Mouse (Mus musculus) granulocyte monocyte progenitor cell, adult 5-6 weeks (primary cell): Measurements from ENCODE around the gene Ctrb1. TPM values are rescaled to one million over a fixed set of nuclear protein-coding genes. Genes with fewer than 3 reads are reported as not detected.

Source experiments
- ATAC-seq: replicated peaks from 2 replicates; pipeline ENCODE4 v1.8.0; 2016; ENCODE audit warnings: mild to moderate bottlenecking, moderate TSS enrichment, inconsistent platforms; ENCODE audit not compliant: poor library complexity, severe bottlenecking
- total RNA-seq, 2 experiments: library from RNA; stranded (forward) in 1 of 2; stranded (reverse) in 1 of 2; fragments of 200-712, 200-1000 nt in 1 of 2; fragments of >200 nt in 1 of 2; fragmentation: Nextera tagmentation in 1 of 2; gene quantifications; 2 replicates each; pipeline ENCODE4 v1.2.3; 2014 to 2017

Ctrb1 gene
- total RNA-seq, 2 experiments from 2014 or later: not detected

- no peak for ATAC-seq
Observed at GRCm38 (mm10) chr8:111641064-111641463, 49.7 kb downstream of the Ctrb1 start.

GRCm38 (mm10) chr8:111638086-111638485, 52.7 kb downstream of the Ctrb1 start:
- ATAC-seq: no peak

Other genes starting within 250 kb of the Ctrb1 start
- gene Wdr59, start 168.9 kb downstream of the Ctrb1 start, total RNA-seq (2014; fragmentation: Nextera tagmentation): 6.7 and 7.7 TPM in 2 replicates
- 4.0 and 5.6 TPM in 2 replicates for gene Wdr59, start 168.9 kb downstream of the Ctrb1 start, total RNA-seq (2017)
- 84.7 and 119 TPM in 2 replicates for gene Znrf1, start 154.9 kb downstream of the Ctrb1 start, total RNA-seq (2014; fragmentation: Nextera tagmentation)
- gene Znrf1, start 154.9 kb downstream of the Ctrb1 start, total RNA-seq (2017): 63.4 and 75.4 TPM in 2 replicates
- gene Ldhd, start 60.6 kb downstream of the Ctrb1 start, total RNA-seq (2014; fragmentation: Nextera tagmentation): not detected in 2 replicates
- not detected in 2 replicates for gene Ldhd, start 60.6 kb downstream of the Ctrb1 start, total RNA-seq (2017)
- gene Zfp1, start 47.6 kb downstream of the Ctrb1 start, total RNA-seq (2014; fragmentation: Nextera tagmentation): 14.9 and 23.6 TPM in 2 replicates
- gene Zfp1, start 47.6 kb downstream of the Ctrb1 start, total RNA-seq (2017): 10.9 and 11.2 TPM in 2 replicates
- gene Bcar1, start 52.8 kb upstream of the Ctrb1 start, total RNA-seq (2014; fragmentation: Nextera tagmentation): not detected in 2 replicates
- not detected in 2 replicates for gene Bcar1, start 52.8 kb upstream of the Ctrb1 start, total RNA-seq (2017)
- gene Cfdp1, start 163.3 kb upstream of the Ctrb1 start, total RNA-seq (2014; fragmentation: Nextera tagmentation): 92.7 and 94.8 TPM in 2 replicates
- gene Cfdp1, start 163.3 kb upstream of the Ctrb1 start, total RNA-seq (2017): 217 and 238 TPM in 2 replicates
- 0.62 and 2.0 TPM in 2 replicates for gene Tmem170, start 185.7 kb upstream of the Ctrb1 start, total RNA-seq (2014; fragmentation: Nextera tagmentation)
- gene Tmem170, start 185.7 kb upstream of the Ctrb1 start, total RNA-seq (2017): 0.05 and 0.73 TPM in 2 replicates
- not detected in 2 replicates for gene Chst5, start 219.4 kb upstream of the Ctrb1 start, total RNA-seq (2014; fragmentation: Nextera tagmentation)
- gene Chst5, start 219.4 kb upstream of the Ctrb1 start, total RNA-seq (2017): not detected in 2 replicates
- not detected in 2 replicates for gene Tmem231, start 242.9 kb upstream of the Ctrb1 start, total RNA-seq (2014; fragmentation: Nextera tagmentation)
- gene Tmem231, start 242.9 kb upstream of the Ctrb1 start, total RNA-seq (2017): not detected in 2 replicates
- gene Gabarapl2, start 249.7 kb upstream of the Ctrb1 start, total RNA-seq (2014; fragmentation: Nextera tagmentation): 54.4 and 78.4 TPM in 2 replicates
- 23.3 and 26.8 TPM in 2 replicates for gene Gabarapl2, start 249.7 kb upstream of the Ctrb1 start, total RNA-seq (2017)